Mouse (Mus musculus) monocyte, adult 5-6 weeks (primary cell): ENCODE measurements around the gene Mkrn2. TPM values are rescaled to one million over a fixed set of nuclear protein-coding genes. Genes with fewer than 3 reads are reported as not detected.
A peak's percentile ranks its signal among the peaks of the same experiment; 100 is the strongest.

Source experiments
- ATAC-seq: fragments of 153-309, 156-312 bp; replicated peaks from 2 replicates; pipeline ENCODE4 v1.8.0; 2017; ENCODE audit warnings: mild to moderate bottlenecking; ENCODE audit not compliant: low TSS enrichment, insufficient number of reproducible peaks, severe bottlenecking, poor library complexity, low FRiP score
- total RNA-seq: library from RNA; stranded (forward); fragments of 200-1000, 200-491, 200-594 nt; gene quantifications from 3 replicates; pipeline ENCODE4 v1.2.3, GENCODE M21; 2017

Mkrn2 gene
- total RNA-seq, 1 experiment from 2014 or later, result 9.1 TPM

DNA sequence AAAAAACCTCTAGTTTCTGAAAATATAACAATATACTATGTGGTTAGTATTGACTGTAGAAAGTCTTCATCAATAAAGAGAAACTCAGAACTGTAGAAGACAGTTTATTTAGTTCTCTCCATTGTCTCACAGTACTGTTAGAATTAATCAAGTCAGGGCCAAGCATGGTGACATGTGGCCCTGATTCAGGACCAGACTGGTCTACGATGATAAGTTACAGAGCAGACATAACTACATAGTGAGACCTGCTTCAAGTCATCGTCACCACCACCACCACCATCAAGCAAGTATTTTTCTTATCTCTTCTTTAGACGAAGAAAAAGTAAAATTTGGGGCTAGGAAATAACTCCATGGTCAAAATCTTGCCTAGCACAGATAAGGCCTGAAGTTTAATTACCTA is 62.6 kb downstream of the Mkrn2 start:
- no peak for ATAC-seq

DNA sequence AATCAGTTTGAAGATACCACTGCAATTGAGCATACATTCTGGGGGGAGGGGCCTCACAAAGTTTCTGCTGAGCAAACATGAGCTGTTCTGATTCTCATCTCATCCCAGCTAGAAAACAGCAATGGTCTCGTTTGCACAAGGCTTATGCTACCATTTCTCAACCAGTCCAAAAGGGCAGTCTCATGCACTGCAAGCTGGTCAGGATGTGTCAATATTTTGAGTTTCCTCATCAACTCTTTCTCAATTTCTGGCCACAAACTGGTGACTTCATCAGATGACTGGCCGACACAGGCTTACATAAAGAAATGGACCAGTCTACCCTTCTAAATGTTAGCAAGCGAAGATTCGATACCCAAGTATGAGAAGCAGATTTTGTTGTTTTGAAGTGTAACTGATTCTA is 64.9 kb downstream of the Mkrn2 start:
- ATAC-seq, result peak; percentile 91

Other genes starting within 250 kb of the Mkrn2 start
- gene Pparg, start 241.0 kb upstream of the Mkrn2 start, total RNA-seq, result 61.9 to 76.0 TPM (median 69.3 TPM) in 3 replicates
- 1.3 to 7.5 TPM (median 2.8 TPM) in 3 replicates for gene Tsen2, start 57.2 kb upstream of the Mkrn2 start, total RNA-seq
- not detected in 3 replicates for gene Mkrn2os, start 9.3 kb upstream of the Mkrn2 start, total RNA-seq
- gene Raf1, start 74.7 kb downstream of the Mkrn2 start, total RNA-seq, result 180 to 216 TPM (median 195 TPM) in 3 replicates
- gene Tmem40, start 160.5 kb downstream of the Mkrn2 start, total RNA-seq, result 3.1 to 13.5 TPM in 2 of 3 replicates, not detected in the other
- gene Cand2, start 172.6 kb downstream of the Mkrn2 start, total RNA-seq, result 0.10 to 0.53 TPM (median 0.19 TPM) in 3 replicates
- gene Rpl32, start 206.8 kb downstream of the Mkrn2 start, total RNA-seq, result 1,916 to 2,189 TPM (median 2,052 TPM) in 3 replicates
- not detected in 3 replicates for gene Efcab12, start 236.5 kb downstream of the Mkrn2 start, total RNA-seq